Mouse (Mus musculus) mouse embryonic stem cell (cell line): ENCODE measurements around the gene Ctsm.
"Not testable (repeated sequence)": the region's sequence is repeated elsewhere in the genome, so short reads cannot be mapped to it uniquely, and the experiment has no call there.

Source experiments
- in situ Hi-C, 2 experiments: fragments of 300-500 bp; cut with MboI; formaldehyde crosslinking; loops; 1 replicate in 1 of 2; 3 replicates in 1 of 2; pipeline ENCODE4 v1.14.3; 2019 to 2020; ENCODE audit warnings: low sequenced_read_pairs in 2 of 2, low pct_unique_long_range_greater_than_20kb in 1 of 2, mixed read lengths in 1 of 2; ENCODE audit not compliant: unreplicated experiment in 1 of 2

Gene Ctsm

DNA sequence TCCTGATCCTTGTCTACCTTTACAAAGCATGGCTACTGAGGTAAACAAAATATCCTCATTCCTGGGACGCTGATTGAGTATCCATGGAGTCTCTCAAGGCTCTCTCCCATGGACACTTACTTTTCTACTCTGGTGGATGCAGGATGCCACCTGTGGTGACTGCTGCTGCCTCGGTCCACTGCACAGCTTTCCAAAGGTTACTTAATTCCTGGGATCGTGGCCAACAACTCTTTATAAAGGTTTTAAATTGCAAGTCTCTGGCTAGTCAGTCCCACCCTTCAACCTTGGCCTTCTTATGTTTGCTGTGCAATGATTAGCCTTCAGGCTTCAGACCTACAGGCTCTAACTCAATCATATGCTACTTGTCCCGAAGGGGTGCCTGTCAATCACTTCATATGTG, at the start of gene Ctsm:
Ctsm (minus strand) TSS at position 209 of the 400 bp plus-strand sequence.
- in situ Hi-C loops: no loop called here

- in situ Hi-C loops: no loop called here
These were observed 28.4 kb upstream of the Ctsm start, which contains the start of gene Cts3 for GRCm38 (mm10) chr13:61570027-61570426. Gene Cts3, minus strand, starts transcription at chr13:61570127.

DNA sequence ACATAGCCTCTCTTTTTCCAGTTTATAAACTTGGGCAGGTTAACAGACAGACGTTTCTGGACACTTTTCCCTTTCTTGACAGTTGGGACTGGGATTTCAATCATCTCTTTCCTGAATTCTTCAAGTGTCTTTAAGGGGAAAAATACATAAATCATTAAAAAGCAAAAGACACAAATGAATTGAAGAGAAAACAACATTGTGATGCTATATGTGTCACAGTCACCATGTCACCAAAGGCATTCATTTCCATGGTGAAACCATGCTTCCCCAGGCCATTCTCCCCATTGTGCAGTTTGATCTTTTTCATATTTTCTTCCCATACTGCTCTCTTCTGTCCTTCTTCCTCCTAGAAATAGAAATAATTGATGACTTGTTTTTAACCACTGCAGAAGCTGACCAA, 26.4 kb upstream of the Ctsm start, which contains the start of gene Gm49352:
Gm49352 (minus strand) TSS at position 101 of the 400 bp plus-strand sequence.
- in situ Hi-C loops: not testable (repeated sequence)
